Mouse (Mus musculus) liver, embryonic 14.5 days (tissue): ENCODE data around the gene Eif2b2. TPM values are rescaled to one million over a fixed set of nuclear protein-coding genes. Genes with fewer than 3 reads are reported as not detected.
A peak's percentile ranks its signal among the peaks of the same experiment; 100 is the strongest.

Source experiments
- ATAC-seq: fragments of 200-750 bp; cut with Nextera tagmentation; 2 replicates; pipeline ENCODE4 v1.8.0; 2017; ENCODE audit warnings: moderate number of reproducible peaks, mild to moderate bottlenecking, moderate library complexity; ENCODE audit not compliant: insufficient read depth
- DNase-seq, 3 experiments: peaks; one replicate each; pipeline ENCODE4 v3.0.0-alpha.2; 2012 to 2013; ENCODE audit warnings: low read depth in 3 of 3, low spot score in 3 of 3
- H3K27ac ChIP-seq: fragments of 300-500 bp; sonication (generic); 2 replicates; pipeline ENCODE4 v1.5.1; 2014; ENCODE audit warnings: moderate library complexity, mild to moderate bottlenecking, control low read depth, inconsistent platforms
- H3K27me3 ChIP-seq: fragments of 300-500 bp; sonication (generic); 2 replicates; pipeline ENCODE4 v1.6.1; 2014; ENCODE audit warnings: mild to moderate bottlenecking, low read length, moderate library complexity; ENCODE audit not compliant: control insufficient read depth, insufficient read depth
- H3K36me3 ChIP-seq: fragments of 300-500 bp; sonication (generic); replicated peaks from 2 replicates; pipeline ENCODE4 v1.6.1; 2014; ENCODE audit warnings: low read depth; ENCODE audit not compliant: control insufficient read depth, insufficient read depth
- H3K4me1 ChIP-seq, 2 experiments: fragments of 200-500 bp in 1 of 2; fragments of 300-500 bp in 1 of 2; sonication (generic) in 1 of 2; replicated peaks; 2 replicates each; pipeline ENCODE4 v1.6.1; 2012 to 2014; ENCODE audit warnings: antibody characterized with exemption in 1 of 2, inconsistent platforms in 1 of 2, low read length in 1 of 2; ENCODE audit not compliant: control insufficient read depth in 2 of 2, insufficient read depth in 2 of 2
- H3K4me2 ChIP-seq: fragments of 300-500 bp; sonication (generic); 2 replicates; pipeline ENCODE4 v1.6.1; 2014; ENCODE audit warnings: low read depth, mild to moderate bottlenecking, control low read depth, moderate library complexity
- H3K4me3 ChIP-seq, 2 experiments: fragments of 200-500 bp in 1 of 2; fragments of 300-500 bp in 1 of 2; sonication (generic) in 1 of 2; 2 replicates each; pipeline ENCODE4 v1.5.1; 2012 to 2014; ENCODE audit warnings: low read depth in 2 of 2, low read length in 2 of 2, mild to moderate bottlenecking in 2 of 2, control low read depth in 1 of 2, inconsistent platforms in 1 of 2, moderate library complexity in 1 of 2; ENCODE audit not compliant: insufficient read depth in 1 of 2
- H3K9ac ChIP-seq: fragments of 300-500 bp; sonication (generic); replicated peaks from 2 replicates; pipeline ENCODE4 v1.6.1; 2014; ENCODE audit warnings: mild to moderate bottlenecking, control low read depth, moderate library complexity
- H3K9me3 ChIP-seq: fragments of 300-500 bp; sonication (generic); 2 replicates; pipeline ENCODE4 v1.6.1; 2016; ENCODE audit warnings: low read length, mixed read lengths; ENCODE audit not compliant: control insufficient read depth
- CTCF ChIP-seq: IDR thresholded peaks from 2 replicates; pipeline ENCODE4 v1.5.1; 2016; ENCODE audit warnings: antibody characterized with exemption, low read depth, control low read depth
- EP300 ChIP-seq: IDR thresholded peaks from 2 replicates; pipeline ENCODE4 v1.6.1; 2016; ENCODE audit warnings: antibody characterized with exemption, low read depth
- WGBS: fragments of 180-500 bp; shearing (Covaris S2); extraction: QIAGEN DNeasy Blood & Tissue Kit; methylation state at CpG from one replicate; pipeline ENCODE4 v1.1.7; 2014; ENCODE audit not compliant: insufficient replicate concordance; 5-methylcytosine and 5-hydroxymethylcytosine counted together
- polyA plus RNA-seq, 2 experiments: library from polyadenylated mRNA; depleted of rRNA in 1 of 2; stranded (reverse) in 1 of 2; unstranded in 1 of 2; fragments of >200 nt; fragmentation: Nextera tagmentation in 1 of 2; extraction: Ambion mirVana in 1 of 2; gene quantifications; 2 replicates each; pipeline versions ENCODE4 v1.2.1 to v1.2.3; 2012 to 2014

Gene Eif2b2
- polyA plus RNA-seq, 2 experiments: 39.9 to 47.8 TPM

DNA sequence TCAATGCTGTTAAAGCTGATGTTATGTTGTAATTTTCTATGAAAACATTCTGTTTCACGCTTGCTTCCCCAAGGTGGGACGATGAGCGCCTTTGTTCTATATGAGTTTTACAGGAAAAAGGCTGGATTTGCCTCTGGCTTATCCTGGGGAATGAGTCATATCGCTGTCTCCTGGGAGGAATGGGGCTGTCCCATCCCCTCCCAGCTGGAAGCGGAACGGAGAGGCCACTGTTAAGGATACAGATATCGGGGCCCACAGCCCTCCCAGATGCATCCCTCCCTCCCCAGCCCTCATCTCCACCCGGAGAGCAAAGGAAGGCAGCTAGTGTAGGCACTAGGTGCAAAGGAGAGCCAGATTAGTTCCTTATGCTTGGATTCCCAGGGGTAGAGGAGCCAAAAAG, 33.5 kb upstream of the Eif2b2 start:
- Histone ChIP-seq H3K9ac (no peak overlapping the region), H3K27me3 (peaks cover 4% of the 10 kb centered on the region), H3K9me3 (no peaks in the 10 kb centered on the region), H3K4me1 (no peaks in the 10 kb centered on the region), H3K27ac (no peak overlapping the region), H3K4me2 (no peak overlapping the region), H3K4me3 (no peak overlapping the region), H3K36me3 (no peaks in the 10 kb centered on the region)
- WGBS: 59% methylated on average over 8 of the region's 8 CpGs
- TF ChIP-seq EP300 (no peak), CTCF (no peak)
- DNase-seq (no peak), ATAC-seq (no peak)

DNA sequence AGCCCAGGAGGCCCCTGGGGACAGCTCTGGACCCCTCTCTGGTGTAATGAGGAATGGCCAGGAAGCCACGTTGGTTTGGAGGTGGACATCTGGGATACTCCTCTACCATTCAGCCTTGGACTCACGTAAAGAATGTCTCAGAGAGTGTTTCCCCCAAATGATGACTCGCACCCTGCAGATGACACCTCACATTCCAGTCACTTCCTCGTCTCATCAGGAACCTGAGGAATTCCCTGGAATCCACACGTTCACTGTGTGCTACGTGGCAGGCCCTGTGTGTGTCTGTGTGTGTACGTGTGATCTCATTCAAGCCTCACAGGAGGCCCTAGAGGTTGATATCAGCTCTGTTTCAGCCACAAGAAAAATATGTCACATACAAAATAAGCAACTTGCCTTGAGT, 32.9 kb upstream of the Eif2b2 start:
- Histone ChIP-seq H3K9ac (no peak overlapping the region), H3K9me3 (no peaks in the 10 kb centered on the region), H3K36me3 (no peaks in the 10 kb centered on the region), H3K27ac (no peak overlapping the region), H3K4me1 (no peaks in the 10 kb centered on the region), H3K27me3 (peaks cover 4% of the 10 kb centered on the region), H3K4me2 (no peak overlapping the region), H3K4me3 (no peak overlapping the region)
- WGBS: 45% methylated on average over 7 of the region's 7 CpGs
- DNase-seq: no peak
- no peak for ATAC-seq
- TF ChIP-seq EP300: no peak
- TF ChIP-seq CTCF: no peak

DNA sequence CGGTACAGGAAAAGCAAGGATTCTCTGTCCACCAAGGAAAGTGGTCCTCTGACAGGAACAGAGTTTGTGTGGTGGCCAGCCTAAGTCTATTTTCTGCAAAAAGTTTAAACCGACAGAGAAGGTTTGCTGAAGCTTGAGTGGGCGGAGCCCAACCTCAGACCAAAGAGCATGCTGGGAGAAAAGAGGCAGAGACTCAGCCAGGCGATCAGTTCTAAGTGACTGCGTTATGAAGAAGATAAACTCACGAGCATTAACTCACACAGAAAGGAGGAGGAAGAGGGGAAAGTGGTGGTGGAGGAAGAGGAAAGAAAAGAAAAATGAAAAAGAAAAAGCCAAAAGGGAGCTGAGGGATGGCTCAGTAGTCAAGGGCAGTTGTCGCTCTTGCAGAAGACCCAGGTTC, 29.0 kb upstream of the Eif2b2 start:
- no peak overlapping the region for H3K4me2 ChIP-seq
- WGBS: 66% methylated on average over 7 of the region's 7 CpGs
- ATAC-seq: no peak
- H3K4me1 ChIP-seq: no peaks in the 10 kb centered on the region
- no peaks in the 10 kb centered on the region for H3K9me3 ChIP-seq
- H3K9ac ChIP-seq: no peak overlapping the region
- no peak overlapping the region for H3K27ac ChIP-seq
- H3K4me3 ChIP-seq: no peak overlapping the region
- TF ChIP-seq EP300 (no peak), CTCF (no peak)
- no peak for DNase-seq
- H3K36me3 ChIP-seq: no peaks in the 10 kb centered on the region
- H3K27me3 ChIP-seq: no peaks in the 10 kb centered on the region

DNA sequence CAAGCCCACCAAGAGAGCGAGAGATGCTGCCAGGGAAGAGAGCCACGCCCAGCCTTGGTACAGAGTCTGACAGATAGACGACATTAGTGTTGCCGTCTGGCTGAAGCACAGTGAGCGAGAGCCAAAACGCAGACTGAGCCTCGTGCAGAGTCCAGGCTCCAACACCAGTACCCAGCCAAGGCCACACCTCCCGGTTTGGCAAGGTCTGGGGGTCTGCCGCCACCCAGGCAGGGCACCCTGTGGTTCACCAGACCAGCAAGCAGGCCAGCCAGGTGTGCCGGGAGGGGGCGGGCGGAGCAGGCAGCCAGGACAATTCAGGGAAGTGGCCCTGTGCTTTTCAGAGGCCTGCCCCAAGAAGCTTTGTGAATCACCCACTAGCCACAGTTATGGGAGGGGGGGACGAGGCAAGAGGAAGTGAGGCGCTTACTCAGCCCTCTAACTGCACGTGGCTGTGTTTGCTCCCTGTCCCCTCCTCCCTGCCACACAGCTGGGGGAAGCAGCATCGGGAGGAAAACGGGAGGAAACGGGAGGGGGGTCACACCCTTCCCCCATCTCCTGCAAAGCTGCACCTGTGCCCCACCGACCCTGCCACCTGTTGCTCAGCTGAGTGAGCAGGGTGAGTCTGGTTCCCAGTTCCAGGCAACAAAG, 26.7 kb upstream of the Eif2b2 start:
- WGBS: 20% methylated on average over 19 of the region's 19 CpGs
- Histone ChIP-seq H3K4me1 (no peaks in the 10 kb centered on the region), H3K27me3 (no peaks in the 10 kb centered on the region), H3K9me3 (no peaks in the 10 kb centered on the region), H3K27ac (no peak overlapping the region), H3K9ac (no peak overlapping the region), H3K4me3 (no peak overlapping the region), H3K4me2 (no peak overlapping the region), H3K36me3 (no peaks in the 10 kb centered on the region)
- ATAC-seq (no peak), DNase-seq (peak in 1 of 3 experiments; percentile 17)
- TF ChIP-seq CTCF (no peak), EP300 (no peak)

DNA sequence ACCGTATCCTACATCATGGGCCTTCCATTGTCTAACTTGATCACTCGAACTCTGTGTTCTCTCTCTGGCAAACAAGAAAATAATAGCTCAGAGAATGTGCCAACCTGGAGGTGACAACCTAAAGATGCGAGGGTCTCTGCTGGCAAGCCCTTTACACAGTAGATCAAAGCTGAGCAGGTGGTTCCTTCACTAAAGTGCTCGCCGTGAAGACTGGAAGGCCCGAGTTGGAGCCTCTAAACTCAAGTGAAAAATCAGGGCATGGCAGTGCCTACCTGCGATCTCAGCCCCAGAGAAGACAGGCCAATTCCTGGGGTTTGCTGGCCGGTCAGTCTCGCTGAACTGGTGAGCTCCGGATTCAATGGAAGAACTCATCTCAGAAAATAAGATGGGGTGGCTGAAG, 26.1 kb upstream of the Eif2b2 start:
- TF ChIP-seq EP300: no peak
- TF ChIP-seq CTCF: no peak
- H3K27ac ChIP-seq: no peak overlapping the region
- WGBS: 63% methylated on average over 10 of the region's 10 CpGs
- no peaks in the 10 kb centered on the region for H3K9me3 ChIP-seq
- H3K4me3 ChIP-seq: no peak overlapping the region
- no peaks in the 10 kb centered on the region for H3K27me3 ChIP-seq
- H3K4me1 ChIP-seq: no peaks in the 10 kb centered on the region
- DNase-seq (no peak), ATAC-seq (no peak)
- H3K9ac ChIP-seq: no peak overlapping the region
- no peak overlapping the region for H3K4me2 ChIP-seq
- H3K36me3 ChIP-seq: no peaks in the 10 kb centered on the region
